Mouse (Mus musculus): ENCODE results near the gene Gm28434. TPM values are rescaled to one million over a fixed set of nuclear protein-coding genes. Genes with fewer than 3 reads are reported as not detected.

Gene Gm28434
- polyA plus RNA-seq (2017; shearing (Covaris generic)): not detected

- ATAC-seq: no peak
Measured at GRCm38 (mm10) chr5:87969201-87969600, at the start of gene Gm28434, which contains the start of gene 2310003L06Rik. Gene Gm28434, plus strand, starts transcription at chr5:87969517. Gene 2310003L06Rik, plus strand, starts transcription at chr5:87969459.

DNA sequence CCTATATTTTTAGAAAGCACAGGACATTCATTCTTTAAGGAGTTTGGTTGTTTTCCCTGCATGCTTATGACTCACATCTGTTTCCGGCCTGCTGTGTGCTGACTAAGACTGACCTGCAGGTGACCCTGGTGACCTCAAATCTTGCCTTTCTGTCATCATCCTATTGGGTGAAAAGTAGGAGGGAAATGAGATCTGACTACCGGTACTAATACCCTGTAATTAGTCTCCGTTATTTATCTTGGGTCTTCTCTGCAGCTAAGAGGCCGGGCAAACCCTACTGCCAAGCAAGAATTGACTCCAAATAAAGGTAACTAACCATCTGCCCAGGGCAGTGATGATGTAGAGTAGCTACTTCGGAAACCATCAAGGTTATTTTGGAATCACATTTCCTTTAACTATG lies 43.9 kb upstream of the Gm28434 start, which contains the start of gene Csn3:
Gene Csn3, plus strand, starts transcription at position 208 of the 400 bp plus-strand sequence.
- no peak for ATAC-seq

- ATAC-seq: no peak
Measured at GRCm38 (mm10) chr5:87931603-87932002, 37.7 kb upstream of the Gm28434 start.

DNA sequence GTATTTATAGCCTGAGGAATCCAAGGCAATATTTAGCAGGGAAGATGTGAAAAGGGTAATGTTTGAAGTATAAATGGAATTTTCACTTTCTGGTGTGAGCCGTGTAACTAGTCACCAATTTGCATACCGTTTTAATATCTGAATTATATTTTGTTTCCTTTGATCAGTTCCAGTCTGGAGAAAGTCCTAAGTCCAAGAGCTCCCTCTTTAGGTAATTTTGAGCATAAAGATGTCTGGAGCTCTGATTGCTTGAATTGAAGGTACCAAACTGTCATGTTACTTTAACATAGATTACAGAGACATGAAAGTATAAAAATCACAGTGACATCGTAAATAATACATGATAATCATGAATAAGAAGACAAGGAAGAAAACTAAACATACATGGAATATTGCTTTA lies 28.6 kb upstream of the Gm28434 start:
- ATAC-seq: no peak

DNA sequence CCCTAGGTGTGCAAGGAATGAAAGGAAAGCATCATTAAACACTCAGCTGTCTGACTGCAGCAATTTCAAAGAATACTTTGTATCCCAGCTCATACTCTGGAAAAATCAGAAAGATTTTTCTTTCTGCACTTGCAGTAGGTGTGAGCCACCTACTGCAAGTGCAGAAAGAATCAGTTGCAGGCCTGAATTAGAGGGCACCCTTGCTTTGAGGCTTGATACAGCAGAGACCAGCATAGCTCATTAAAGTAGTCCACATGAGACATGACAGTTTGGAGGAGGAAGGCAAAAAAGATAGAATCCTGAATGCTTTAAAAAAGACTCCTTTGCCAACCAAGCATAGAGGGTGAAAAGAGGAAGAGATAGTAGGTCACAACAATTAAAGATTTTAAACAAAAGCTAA lies 26.8 kb upstream of the Gm28434 start:
- no peak for ATAC-seq

DNA sequence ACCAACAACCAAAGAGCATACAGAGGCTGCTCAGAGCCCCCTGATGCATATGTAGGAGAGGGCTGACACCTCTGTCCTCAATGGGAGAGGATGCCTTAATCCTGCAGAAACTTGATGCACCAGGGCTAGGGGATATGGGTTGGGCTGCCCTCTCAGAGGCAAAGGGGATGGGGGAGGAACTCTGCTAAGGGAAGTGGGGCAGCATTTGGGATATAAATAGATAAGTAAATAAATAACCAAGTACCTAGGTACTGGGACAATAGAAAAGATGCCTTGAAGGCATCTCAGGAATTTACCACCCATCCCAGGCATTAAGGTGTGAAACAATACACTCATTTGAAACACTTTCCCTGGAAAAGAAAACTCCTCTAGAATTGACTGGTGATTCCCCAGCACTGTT lies 17.5 kb upstream of the Gm28434 start:
- no peak for ATAC-seq

GRCm38 (mm10) chr5:87979139-87979538 lies 9.8 kb downstream of the Gm28434 start, which contains the start of gene Cabs1:
Gene Cabs1, plus strand, starts transcription at chr5:87979439.
- ATAC-seq: no peak

DNA sequence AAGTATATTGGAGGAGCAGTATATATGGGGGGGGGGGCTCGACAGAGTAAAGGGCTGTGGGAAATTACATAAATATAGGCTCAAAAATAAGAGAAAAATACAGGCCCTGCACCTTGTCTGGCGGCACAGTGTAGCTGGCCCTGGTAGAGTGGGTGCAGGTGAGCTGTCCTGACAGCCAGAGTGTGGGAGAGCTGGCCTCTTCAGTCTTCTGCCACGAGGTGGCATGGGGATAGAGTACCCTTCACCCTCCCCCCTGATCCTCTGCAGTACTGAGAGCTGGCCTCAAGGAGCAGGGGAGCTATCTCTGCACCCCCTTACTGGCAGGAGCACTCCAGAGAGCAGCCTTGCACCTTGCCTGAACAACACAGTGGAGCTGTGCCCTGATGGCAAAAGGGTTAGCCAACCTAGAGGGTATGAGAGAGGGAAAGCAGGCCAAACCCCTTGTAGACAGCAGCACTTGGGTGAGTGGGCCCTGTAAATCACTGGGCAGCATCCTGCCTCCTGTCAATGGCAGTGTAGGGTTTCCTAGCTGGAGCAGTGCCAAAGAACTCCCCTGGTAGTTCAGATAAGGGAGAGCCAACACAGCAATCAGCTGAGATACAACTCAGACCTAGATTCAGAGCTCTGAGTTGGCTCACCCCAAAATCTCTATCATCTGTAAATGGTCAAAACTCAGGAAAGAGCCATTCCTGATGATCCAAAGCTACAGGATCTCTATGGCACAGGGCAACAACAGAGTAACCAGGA lies 13.3 kb downstream of the Gm28434 start:
- no peak for ATAC-seq

DNA sequence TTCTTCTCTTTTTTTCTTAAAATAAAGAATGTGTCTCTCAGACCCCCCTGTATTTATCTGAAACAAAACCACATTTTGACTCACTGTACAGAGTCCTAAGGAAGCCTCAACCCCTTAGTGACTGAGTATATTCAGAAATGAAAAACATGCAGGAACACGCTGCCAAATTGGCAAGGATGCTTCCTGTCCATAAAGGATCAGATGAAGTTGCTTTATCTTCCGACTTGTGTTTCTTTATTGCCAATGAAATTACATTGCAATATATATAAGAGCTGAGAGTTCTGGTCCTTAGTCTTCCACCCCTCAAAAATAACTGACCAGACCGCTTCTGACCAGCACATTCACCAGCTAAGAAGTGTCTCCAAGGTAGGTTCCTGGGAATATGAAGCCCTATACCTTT lies 32.9 kb downstream of the Gm28434 start, which contains the start of gene Smr3a:
Gene Smr3a, plus strand, starts transcription at position 301 of the 400 bp plus-strand sequence.
- no peak for ATAC-seq

- ATAC-seq: no peak
Measured at GRCm38 (mm10) chr5:88005241-88005640, 35.9 kb downstream of the Gm28434 start.

Other genes starting within 250 kb of the Gm28434 start
- not detected for gene Csn1s2a, start 194.9 kb upstream of the Gm28434 start, polyA plus RNA-seq (2017; shearing (Covaris generic))
- under 1 TPM in 1 of 3 experiments, not detected in 2; 0.43 TPM for gene Csn1s2b, start 161.4 kb upstream of the Gm28434 start, polyA plus RNA-seq (2017; shearing (Covaris generic))
- not detected for gene Prr27, start 143.8 kb upstream of the Gm28434 start, polyA plus RNA-seq (2017; shearing (Covaris generic))
- gene Odam, start 84.5 kb upstream of the Gm28434 start, polyA plus RNA-seq (2017; shearing (Covaris generic)): not detected
- not detected for gene Csn3, start 43.9 kb upstream of the Gm28434 start, polyA plus RNA-seq (2017; shearing (Covaris generic))
- not detected for gene 2310003L06Rik, start 58 bp upstream of the Gm28434 start, polyA plus RNA-seq (2017; shearing (Covaris generic))
- not detected for gene Cabs1, start 9.9 kb downstream of the Gm28434 start, polyA plus RNA-seq (2017; shearing (Covaris generic))
- gene Smr3a, start 33.0 kb downstream of the Gm28434 start, polyA plus RNA-seq (2017; shearing (Covaris generic)): not detected
- not detected for gene Smr2, start 117.0 kb downstream of the Gm28434 start, polyA plus RNA-seq (2017; shearing (Covaris generic))
- gene Gm11116, start 142.0 kb downstream of the Gm28434 start, polyA plus RNA-seq (2017; shearing (Covaris generic)): not detected
- not detected for gene Gm11115, start 184.6 kb downstream of the Gm28434 start, polyA plus RNA-seq (2017; shearing (Covaris generic))

All from inflammation-experienced regulatory T-cells, adult 6 months (primary cell).